Mouse (Mus musculus) right cerebral cortex, postnatal 4 days (tissue): ENCODE data around the gene Atp5b.
"Not testable (repeated sequence)": the region's sequence is repeated elsewhere in the genome, so short reads cannot be mapped to it uniquely, and the experiment has no call there.

Experiments
- DNase-seq: peaks from one replicate; pipeline ENCODE4 v3.0.0-alpha.2; 2022

Gene Atp5b

GRCm38 (mm10) chr10:128082880-128083421 lies at the start of gene Atp5b:
Atp5b (plus strand) TSS chr10:128083273.
- DNase-seq: peak; percentile 92

GRCm38 (mm10) chr10:128036746-128037425 lies 46.2 kb upstream of the Atp5b start:
- no peak for DNase-seq

DNA sequence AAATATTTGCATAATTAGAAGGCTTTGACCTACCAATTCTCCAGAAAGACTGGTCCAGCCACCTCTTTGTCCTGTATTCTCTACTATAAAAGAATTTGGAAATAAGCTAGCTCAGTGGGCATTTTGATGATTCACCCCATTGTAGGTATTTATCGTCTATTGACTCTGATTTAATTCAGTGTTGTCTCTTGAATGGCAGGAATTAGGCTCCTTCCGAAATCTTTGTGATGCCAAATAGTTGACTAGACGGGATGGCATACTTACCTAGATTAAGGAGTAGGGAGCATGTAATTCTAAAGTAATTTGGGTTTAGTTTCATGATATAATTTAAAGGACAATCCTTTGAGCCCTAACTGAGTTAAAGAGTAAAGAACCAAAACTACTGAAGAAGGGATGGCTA lies 45.2 kb upstream of the Atp5b start:
- DNase-seq: no peak

- DNase-seq: no peak
These were observed 43.9 kb upstream of the Atp5b start for GRCm38 (mm10) chr10:128039167-128039566.

GRCm38 (mm10) chr10:128039858-128040257 lies 43.2 kb upstream of the Atp5b start:
- DNase-seq: no peak

DNA sequence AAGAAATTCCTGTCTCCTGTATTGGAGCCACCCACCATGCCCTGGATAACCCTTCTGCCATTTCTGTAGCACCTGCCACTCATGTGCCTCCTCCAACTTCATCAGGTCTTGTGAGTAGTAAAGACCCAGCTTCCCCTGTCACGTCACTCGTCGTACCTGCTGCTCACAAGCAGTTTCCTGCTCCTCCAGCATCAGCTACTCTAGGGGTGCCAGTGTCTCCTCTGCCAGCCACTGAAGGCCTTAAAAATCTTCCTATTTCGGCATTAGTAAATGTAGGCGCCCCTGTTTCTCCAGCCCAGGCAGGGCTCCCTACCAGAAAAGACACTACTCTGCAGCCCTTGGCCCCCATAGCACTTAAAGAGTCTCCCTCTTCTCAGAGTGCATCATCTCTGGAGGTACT lies 42.8 kb upstream of the Atp5b start:
- no peak for DNase-seq

- DNase-seq: no peak
These were observed 41.4 kb upstream of the Atp5b start for GRCm38 (mm10) chr10:128041636-128042035.

DNA sequence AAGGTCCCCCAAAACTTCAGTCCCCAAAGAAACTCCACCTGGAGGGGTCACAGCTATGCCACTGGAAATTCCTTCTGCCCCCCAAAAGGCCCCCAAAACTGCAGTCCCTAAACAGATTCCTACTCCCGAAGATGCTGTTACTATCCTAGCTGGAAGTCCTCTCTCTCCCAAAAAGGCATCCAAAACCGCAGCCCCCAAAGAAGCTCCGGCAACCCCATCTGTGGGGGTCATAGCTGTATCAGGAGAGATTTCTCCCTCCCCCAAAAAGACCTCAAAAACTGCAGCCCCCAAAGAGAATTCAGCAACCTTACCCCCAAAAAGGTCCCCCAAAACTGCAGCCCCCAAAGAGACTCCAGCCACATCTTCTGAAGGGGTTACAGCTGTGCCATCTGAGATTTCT lies 40.6 kb upstream of the Atp5b start:
- no peak for DNase-seq

DNA sequence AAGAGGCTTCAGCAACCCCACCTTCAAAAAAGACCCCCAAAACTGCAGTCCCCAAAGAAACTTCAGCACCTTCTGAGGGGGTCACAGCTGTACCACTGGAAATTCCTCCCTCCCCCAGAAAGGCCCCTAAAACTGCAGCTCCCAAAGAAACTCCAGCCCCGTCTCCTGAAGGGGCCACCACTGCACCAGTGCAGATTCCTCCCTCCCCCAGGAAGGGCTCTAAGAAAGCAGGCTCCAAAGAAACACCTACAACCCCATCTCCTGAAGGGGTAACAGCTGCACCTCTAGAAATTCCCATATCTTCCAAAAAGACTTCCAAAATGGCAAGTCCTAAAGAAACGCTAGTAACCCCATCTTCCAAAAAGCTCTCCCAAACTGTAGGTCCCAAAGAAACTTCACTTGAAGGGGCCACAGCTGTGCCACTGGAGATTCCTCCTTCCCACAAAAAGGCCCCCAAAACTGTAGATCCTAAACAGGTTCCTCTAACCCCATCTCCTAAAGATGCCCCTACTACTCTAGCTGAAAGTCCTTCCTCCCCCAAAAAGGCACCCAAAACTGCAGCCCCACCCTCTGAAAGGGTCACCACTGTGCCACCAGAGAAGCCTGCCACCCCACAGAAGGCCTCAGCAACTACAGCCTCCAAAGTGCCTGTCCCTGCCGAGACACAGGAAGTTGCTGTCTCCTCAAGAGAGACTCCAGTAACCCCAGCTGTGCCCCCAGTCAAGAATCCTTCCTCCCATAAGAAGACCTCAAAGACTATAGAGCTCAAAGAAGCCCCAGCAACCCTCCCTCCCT lies 39.8 kb upstream of the Atp5b start:
- no peak for DNase-seq

DNA sequence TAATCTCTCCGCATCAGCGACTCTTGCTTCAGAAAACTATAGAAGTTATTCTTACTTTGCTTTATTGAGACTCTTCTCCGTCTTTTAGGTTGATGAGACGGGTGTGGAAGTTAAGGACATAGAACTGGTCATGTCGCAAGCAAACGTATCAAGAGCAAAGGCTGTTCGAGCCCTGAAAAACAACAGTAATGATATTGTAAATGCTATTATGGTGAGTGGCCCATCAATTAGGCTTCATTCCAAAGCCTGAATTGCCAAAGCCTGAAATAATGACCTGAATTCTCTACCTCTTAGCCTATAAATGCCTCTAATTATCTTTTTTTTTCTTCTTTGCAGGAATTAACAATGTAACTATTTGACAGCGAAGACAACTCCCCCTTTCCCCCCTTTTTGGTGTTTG lies 34.9 kb upstream of the Atp5b start:
- no peak for DNase-seq

DNA sequence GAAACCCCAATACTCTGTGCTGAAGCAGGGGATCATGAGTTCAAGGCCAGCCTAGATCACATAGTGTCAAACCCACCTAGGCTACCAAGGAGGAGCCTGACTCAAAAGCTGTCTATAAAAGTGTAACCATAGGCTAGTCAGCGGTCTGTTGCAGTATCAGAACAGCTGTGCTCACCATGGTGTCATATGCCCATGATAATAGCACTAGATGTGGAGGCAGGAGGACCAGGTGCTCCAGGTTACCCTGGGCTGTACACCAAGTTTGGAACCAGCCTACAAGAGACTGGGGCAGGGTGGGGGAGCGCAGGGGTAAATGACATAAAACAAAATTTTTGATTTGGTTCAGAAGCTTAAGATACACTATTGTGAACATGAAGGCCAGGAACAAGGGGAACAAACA lies 33.3 kb upstream of the Atp5b start:
- no peak for DNase-seq

- no peak for DNase-seq
These were observed 32.7 kb upstream of the Atp5b start for GRCm38 (mm10) chr10:128050355-128050754.

DNA sequence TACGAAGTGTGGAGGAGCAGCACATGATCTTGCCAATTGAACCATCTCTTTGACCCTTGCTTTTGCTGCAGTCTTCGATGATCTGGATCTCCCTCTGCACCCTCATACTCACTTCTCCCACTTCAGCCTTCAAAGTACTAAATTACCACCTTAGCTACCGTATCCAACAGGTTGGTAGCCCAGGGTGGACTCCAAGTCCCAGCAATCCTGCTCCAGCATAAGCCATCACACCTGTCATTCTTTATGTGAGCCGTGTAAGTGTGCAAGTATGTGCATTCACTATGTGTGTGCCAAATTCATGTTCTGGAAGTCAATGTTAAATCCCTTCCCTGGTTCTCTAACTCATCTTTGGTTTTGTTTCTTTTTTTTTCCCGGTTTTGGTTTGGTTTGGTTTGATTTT lies 31.5 kb upstream of the Atp5b start:
- no peak for DNase-seq

GRCm38 (mm10) chr10:128052136-128052535 lies 30.9 kb upstream of the Atp5b start:
- not testable (repeated sequence) for DNase-seq

GRCm38 (mm10) chr10:128053001-128053400 lies 30.1 kb upstream of the Atp5b start:
- DNase-seq: no peak

DNA sequence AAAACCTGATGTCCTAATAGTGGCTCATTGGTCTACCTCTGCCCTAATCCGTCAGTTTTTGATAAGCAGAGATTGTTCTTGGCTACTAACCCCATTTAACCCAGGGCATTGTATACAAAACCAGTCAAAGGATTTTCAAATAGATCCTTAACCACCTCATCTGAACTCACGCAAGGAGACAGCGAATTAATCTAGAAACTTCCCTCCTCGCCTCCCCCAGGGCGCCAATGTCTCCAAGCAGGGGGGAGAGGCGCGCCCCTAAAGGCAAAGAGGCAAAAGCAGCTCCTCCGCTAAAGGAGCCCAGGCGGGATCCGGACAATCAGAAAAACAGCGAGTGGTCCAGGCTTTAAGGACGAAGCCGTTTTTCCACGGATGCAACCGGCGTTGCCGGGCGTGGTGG lies 24.9 kb upstream of the Atp5b start:
- no peak for DNase-seq

DNA sequence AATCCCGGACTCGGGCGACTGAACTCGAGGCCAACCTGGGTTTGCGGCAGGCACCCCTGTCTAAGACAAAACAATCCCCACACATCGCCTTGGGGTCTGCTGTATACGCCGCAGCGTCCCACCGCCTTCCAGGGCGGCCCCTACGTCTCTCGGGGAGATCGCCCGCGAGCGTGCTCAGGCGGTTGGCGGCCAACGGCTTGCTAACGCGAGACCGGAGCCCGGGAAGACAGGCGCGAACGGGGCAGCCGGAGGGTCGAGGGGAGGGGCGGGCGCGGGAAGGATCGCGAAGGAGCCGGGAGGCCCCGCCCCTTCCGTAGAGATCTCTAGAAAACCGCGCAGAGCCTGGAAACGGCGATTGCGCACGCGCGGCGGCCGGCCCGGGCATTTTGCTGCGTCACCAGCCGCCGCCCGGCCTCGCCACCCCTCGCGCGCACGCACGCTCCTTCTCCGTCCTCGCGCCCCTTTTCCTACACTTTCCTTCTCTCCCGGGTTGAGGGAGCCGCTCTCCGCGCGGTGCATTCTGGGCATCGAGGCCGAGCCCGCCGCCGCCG lies 24.4 kb upstream of the Atp5b start, which contains the start of gene Ptges3:
TSS of gene Ptges3 (plus strand) at position 354 of the 551 bp plus-strand sequence.
- DNase-seq: peak; percentile 99

GRCm38 (mm10) chr10:128059207-128059981 lies 23.7 kb upstream of the Atp5b start:
- peak; percentile 44 for DNase-seq

DNA sequence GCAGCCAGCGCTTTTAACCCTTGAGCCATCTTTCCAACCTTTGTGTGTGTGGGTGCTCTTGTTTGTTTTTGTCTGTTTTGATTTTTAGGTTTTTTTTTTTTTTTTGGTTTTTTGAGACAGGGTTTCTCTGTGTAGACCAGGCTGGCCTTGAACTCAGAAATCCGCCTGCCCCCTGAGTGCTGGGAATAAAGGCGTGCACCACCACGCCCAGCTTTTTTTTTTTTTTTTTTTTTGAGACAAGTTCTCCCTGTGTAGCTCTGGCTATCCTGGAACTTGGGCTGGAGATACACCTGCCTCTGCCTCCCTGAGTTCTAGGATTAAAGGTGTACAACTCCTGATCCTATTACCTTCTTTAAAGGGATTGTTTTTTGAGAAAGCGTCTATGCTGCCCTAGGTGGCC lies 22.0 kb upstream of the Atp5b start:
- no peak for DNase-seq

GRCm38 (mm10) chr10:128062221-128062989 lies 20.7 kb upstream of the Atp5b start:
- DNase-seq: no peak

GRCm38 (mm10) chr10:128066072-128066471 lies 17.0 kb upstream of the Atp5b start:
- no peak for DNase-seq

DNA sequence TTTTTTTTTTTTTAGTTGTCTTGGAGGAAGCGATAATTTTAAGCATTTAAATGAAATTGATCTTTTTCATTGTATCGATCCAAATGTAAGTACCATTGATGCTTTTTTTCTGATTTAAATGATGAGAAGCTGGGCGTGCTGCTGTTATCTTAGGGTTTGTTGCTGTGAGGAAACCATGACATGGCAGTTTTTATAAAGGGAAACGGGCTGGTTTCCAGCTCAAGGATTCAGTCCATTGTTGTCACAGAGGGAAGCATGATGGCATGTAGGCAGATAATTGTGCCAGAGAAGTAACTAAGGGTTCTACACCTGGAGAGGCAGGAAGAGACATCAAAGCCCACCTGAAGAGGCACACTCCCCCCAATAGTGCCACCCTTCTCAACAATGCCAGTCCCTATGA lies 13.9 kb upstream of the Atp5b start:
- no peak for DNase-seq
